Mouse (Mus musculus): ENCODE measurements around the gene Dync1li1.

The Dync1li1 gene

DNA sequence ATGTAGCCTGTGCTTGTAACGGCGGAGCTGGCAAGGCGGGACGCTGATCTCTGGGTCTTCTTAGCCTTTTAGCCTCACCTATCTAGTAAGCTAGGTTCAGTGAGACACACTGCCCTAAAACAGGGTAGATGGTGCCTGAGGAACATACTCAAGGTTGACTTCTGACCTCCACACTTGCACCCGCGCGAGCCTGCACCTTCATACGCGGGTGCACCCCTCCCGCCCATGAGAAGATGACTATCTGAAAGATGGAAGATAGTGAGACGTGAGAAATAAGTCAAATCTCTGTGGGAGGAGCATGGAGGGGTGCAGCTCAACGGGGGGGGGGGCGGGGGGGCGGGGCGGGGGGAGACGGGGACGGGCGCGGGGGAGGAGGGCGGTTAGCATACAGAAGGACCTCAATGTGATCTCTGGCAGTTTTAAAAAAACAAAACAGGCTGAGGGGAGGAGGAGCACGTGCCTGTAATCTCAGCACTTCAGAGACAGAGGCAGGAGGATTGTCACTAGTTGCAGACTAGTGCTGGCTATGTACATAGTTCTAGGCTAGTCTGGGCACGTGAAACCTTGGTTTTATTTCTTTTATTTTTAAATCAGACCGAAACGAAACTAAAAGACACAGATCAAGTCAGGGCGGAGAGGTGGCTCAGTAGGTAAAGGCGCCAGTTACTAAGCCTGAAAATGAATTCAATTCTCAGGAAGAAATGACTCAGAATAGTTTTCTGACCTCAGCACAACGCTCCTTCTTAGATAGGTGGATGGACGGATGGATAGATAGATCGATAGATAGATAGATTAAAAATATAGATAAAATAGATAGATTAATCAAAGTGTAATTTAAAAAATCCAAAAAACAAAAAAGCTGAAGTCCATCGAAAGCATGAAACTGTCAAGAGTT, 41.6 kb downstream of the Dync1li1 start:
- DNase-seq (ENCODE audit: low spot score): no peak

DNA sequence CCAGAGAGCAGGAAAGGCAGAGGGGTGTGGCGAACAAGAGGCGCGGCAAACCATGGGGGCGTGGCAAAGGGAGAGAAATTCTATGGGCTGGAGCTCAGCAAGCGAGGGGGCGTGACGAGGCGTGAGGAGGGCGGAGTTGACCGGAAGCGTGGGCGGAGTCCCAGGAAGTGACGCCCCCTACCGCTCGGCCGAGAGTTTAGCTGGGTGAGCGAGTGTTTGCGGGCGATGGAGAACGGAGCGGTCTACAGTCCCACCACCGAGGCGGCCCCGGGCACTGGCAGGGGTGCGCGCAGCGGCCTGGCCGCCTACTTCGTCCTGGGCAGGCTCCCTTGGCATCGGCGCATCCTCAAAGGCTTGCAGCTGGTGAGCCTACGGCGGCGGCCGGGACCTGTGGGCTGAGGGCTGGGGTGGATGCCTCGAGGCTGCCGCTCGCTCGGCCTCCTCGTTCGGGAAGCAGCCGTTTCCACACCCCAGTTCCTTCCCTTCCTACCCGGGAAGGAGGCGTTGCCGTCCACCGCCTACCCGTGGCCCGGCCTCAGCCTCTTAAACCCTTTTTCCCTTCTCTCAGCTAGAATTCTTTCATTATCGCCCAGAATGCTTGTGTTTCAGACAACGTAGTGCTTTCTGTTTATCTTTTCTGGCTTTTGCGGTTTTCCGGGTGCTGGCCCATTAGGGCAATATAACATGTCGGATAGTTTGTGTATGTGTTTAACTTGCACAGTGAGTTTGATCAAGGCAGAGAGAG, 42.6 kb downstream of the Dync1li1 start, which contains the start of gene Cmtm6:
Gene Cmtm6, plus strand, starts transcription at position 106 of the 745 bp plus-strand sequence.
- DNase-seq (ENCODE audit: low spot score): peak; percentile 95

DNA sequence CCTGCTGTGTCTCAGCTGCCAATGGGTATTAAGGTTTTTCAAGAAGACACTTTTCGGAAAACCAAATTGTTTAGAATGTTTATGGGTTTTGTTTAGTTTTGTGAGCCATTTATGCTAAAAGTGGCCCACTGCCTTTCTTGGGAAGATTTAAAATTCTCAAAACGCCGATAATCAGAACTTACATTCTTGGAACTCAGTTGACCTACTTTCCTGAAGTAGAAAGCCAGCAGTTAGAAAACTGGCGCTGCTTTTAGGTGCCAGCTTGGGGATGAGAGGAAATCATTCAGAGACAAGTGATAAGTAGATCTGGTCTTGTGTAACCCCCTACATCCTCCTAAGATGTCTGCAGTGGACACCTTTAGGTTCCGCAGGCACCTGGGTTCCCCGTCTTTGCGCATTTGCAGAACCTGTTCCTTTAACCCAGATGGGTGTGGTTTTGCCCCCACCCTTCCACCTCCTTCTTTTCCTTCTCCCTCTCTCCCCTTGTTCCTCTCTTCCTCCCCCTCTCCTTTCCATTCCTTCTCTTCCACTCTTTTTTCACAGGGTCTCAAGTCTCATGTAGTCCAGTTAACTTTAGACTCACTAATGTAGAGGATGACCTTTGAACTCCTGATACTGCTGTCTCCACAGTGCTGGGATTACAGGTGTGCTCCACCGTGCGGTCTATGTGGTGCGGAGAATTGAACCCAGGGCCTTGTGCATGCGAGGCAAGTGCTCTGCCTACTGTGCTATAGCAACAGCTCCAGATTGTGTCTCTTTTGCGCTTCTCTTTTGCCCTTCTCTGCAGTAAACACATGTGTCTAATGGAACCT, 43.5 kb downstream of the Dync1li1 start:
- no peak for DNase-seq (ENCODE audit: low spot score)

DNA sequence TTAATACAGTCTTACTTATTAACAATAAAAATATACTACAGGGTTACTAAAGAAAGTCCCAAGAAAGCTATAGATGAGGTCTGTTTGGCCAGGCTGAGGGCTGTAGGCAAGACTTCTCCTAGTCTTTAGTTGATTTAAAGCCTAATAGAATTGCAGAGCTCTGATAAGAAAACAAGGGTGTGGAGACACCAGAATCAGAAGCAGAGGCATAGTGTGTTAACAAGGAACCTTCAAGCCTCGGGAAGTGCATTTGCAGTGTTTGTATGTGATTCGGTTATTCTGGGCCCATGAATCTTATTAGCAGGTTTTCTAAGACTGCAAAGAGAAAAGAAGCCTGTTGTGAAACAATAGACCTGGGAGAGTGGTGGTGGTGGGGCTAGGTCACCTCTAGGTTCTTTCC, 44.6 kb downstream of the Dync1li1 start:
- DNase-seq (ENCODE audit: low spot score): no peak

DNA sequence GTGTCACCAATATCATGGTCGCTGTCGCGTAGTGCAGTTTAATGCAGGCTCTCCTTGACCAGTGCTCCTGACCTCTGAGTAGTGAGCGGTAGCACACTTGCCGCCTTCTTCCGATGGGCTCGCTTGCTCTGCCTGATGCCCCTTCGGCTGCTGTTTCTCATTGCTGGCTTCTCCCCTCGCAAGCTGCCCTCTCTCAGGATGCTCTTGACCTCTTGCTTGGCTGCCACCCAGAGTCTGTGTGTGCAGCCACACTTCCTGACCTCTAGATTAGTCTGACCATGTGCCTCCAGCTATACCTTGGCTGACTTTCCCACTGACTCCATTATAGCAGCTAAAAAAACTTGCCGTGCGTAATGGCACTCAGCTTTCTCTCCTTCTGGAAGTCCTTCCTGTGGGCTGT, 47.9 kb downstream of the Dync1li1 start:
- DNase-seq (ENCODE audit: low spot score): no peak

DNA sequence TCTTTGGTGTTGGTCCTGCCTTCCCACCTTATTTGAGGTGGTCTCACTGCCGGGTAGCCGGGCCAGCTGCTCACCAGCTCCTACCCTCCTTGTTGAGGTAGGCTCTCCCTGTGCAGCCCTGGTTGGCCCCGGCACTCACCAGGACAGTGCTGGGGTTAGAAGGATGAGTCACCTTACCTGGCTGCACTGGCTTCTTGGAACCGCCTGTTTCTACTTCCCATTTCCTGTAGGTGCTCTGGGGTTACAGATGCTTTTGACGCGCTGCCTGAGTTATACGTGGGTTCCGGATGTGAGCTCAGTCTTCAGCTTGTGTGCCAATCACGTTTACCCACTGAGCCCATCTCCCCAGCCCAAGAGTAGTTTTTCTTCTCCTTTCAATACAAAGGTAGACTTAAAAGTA, 51.7 kb downstream of the Dync1li1 start:
- DNase-seq (ENCODE audit: low spot score): no peak

DNA sequence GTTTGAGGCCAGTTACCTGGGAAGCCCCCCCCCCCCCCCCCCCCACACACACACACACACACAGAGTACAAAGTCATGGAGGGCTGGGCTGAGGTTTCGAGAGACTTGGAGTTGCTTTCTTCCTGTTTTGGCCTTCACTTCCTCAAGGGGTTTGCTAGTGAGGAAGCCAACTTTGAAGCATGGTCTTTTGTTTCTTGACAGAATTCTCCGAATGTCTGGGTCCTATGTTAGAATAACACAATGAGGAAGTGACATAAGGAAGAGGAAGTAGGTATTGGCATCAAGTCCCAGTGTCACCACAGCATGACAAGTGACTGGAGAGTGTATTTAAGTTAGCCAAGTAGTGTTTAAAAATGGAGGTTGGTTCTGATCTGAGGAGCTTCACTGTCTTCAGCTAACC, 54.1 kb downstream of the Dync1li1 start:
- no peak for DNase-seq (ENCODE audit: low spot score)

DNA sequence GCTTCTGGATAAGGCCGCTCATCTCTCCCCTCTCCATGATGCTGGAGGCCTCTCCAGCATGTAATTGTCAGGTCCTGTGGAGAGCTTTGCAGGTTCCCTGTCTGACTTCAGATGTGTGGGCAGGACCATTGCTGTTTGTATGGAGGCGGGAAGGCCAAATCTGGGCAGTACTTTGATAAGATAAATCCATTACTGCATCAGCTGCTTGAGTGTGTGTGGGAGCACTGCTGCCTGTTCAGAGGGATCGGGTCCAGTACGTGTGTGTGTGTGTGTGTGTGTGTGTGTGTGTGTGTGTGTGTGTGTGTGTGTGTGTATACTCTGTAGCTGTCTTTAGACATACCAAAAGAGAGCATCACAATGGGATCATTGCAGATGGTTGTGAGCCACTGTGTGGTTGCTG, 56.6 kb downstream of the Dync1li1 start:
- DNase-seq (ENCODE audit: low spot score): no peak

DNA sequence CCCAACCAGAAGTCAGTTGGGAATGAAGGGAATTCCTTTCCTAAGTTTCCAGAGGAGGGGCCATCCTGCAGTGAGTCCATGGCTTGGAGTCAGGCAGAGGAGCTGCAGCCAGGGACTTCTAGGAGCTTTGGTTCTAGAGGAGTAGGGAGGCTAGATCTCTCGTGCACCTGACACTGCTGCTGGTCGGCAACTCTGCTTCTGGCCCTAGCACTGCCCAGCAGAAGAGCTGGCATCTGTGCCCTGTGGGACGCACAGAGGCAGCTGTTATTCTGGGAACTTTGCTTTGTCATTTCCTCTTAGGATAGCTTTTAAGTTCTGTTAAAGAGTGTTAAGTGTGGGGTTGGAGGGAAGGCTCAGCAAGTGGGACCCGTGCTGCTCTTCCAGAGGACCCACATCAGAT, 57.1 kb downstream of the Dync1li1 start:
- no peak for DNase-seq (ENCODE audit: low spot score)

DNA sequence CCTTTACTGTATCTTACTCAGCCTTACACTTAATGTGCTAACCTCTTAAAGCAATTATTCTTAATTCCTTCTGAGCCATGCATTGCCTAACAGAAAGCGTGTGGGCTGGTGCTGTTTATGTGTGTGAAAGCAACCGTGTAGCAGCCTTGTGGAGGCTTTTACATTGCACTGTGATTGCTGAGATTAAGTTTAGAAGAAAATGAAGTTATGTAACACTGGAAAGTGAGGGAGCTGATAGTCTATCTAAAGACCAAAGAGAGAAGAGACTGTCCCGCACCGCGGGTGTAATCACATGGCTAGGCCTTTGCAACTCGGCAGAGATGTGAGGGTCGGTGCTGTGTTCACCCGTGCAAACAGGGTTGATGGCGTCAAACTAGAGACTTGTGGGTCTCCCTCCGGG, 58.4 kb downstream of the Dync1li1 start:
- DNase-seq (ENCODE audit: low spot score): no peak

DNA sequence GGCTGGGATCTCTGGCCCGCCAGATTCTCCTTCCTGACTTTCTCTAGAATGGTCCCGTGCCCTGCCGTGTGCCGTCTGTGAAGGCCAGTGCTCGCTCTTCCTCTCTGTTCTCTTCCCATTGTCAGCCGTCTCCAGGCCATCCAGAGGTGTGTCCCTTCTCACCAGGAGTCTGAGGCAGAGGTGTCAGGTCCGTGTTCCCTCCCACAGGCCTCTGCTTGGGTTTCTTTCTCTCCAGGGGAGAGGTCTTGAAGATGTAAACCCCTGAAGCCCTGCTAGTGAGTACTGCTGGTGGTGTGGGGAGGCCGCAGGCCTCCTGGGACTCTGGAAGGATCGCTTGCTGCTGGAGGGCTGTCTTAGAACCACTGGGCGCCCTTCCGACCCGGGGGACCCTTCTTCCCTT, 58.9 kb downstream of the Dync1li1 start:
- DNase-seq (ENCODE audit: low spot score): no peak

DNA sequence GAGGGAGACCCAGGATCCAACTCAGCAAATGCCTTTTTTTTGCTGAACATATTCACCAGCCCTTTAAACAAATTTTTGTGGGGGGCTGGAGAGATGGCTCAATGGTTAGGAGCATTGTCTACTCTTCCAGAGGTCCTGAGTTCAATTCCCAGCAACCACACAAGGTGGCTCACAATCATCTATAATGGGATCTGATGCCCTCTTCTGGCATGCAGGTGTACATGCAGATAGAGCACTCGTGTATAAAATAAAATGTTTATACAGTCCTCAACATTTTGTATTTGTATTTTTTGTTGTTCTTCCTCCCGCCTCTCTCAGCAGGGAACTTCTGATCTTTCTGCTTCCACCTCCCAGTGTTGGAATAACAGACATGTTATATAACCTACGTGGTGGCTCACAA, 63.0 kb downstream of the Dync1li1 start:
- DNase-seq (ENCODE audit: low spot score): no peak

DNA sequence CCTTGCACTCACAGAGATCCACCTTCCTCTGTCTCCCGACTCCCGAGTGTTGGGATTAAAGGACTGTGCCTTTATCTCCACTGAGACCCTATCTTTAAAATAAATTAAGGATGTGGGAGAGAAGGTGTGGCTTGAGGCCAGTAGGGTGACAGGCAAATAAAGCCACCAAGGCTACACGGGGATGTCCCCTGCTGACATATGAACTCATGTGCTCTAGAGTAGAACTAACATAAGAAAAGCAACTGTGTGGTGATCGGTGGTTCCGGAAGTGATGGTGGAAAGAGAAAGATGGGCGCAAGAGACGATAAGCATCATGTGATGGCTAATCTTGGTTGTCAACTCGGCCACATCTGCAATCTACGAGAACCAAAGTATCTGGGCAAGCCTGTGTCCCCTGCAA, 63.7 kb downstream of the Dync1li1 start:
- DNase-seq (ENCODE audit: low spot score): no peak

DNA sequence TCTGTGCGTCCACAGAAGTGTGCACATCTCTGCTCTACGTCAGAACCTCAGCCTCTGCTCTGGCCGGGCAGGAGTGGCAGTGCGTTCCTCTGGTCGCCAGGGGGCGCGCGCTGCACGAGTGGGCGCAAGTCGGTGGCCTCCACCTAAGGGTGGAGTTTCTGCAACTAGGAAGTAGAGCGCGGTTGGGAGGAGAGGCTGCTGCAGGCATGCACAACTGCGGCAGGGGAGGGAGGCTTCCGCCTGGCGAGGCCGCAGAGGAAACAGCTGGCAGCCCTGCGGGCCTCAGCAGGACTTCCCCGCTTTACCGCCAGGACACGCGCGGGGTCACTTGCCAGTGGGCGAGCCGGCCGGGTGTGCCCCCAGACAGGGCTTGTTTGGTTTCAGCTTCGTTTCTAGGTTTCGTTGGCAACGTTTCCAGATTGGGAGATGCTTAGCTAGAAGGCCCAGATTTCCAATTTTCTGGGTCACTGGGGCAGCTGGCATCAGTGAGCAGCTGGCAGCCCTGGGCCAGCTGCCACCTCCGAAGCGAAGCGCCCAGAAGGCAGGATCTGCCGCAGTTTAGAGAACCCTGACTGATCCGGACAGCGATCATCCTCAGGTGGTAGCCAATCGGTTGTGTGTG, 64.4 kb downstream of the Dync1li1 start:
- DNase-seq (ENCODE audit: low spot score): peak; percentile 85

DNA sequence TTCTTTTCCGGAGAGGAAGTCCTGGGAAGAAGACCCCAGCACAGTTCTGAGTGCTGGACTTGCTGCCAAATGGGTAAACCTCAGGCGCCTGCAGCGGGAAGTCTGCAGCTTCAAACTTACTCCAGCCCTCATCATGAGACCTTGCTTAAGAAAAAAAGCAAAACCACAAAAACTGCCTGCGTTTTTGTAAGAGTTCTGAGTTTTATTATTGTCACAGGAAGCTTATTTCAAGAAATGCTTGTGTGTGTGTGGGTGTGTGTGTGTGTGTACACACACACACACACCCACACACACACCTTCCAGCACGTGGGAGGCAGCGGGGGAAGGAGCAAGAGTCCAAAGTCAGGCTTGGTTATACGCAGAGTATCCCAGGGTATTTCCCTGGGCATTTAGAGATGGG, 69.7 kb downstream of the Dync1li1 start:
- DNase-seq (ENCODE audit: low spot score): no peak

DNA sequence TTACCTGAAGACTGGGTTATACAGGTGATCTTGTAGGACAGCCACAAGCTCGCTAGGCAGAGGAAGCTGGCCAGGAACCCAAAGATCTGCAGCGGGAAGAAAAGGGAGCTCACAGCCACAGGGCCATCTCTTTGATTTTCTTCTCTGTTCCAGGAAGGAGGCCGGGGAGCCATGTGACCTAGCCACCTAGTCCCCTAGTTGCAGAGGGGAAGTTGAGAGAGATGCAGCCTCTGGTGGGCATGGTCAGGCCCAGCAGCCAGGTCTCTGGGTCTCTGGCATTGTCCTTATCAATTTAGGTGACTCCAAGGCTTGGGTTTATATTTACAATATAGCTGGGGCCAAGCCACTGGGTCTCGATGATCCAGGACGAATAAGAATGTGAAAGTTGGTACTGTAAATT, 70.2 kb downstream of the Dync1li1 start:
- no peak for DNase-seq (ENCODE audit: low spot score)

DNA sequence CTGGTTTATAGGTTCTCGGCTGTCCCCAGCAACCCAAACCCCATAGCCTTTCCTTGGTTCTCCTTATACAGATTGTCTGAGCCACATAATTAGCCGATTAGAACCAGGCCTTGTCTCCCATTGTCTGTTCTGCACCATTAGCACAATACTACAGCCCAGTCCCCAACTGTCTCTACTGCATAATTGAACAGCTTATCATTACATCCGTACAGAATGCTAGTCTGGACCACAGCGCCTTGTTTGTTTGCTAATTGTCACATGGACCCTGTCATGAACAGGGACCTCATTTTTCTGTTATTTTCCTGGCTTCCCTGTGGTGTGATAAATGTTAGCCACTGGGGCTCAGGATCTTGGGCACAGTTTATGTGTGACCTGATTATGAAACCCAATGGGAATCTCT, 71.3 kb downstream of the Dync1li1 start:
- no peak for DNase-seq (ENCODE audit: low spot score)

DNA sequence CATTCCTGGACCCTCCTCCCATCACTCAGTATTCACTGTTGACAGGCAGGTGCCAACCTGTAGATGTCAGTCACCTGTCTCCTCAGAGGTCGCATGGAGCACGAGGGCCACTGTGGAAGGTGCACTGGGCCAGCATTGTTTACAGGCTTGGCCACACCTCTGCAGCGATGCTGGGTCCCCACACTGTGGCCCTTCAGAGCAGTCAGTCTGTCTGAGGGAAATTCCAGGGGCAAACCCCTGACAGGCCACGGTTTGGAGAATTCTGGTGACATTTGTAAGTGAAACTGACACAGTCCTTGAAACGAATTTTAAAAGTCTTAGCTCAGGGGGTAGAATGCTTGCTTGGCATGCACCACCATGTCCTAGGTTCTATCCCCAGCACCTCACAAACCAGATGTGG, 71.8 kb downstream of the Dync1li1 start:
- no peak for DNase-seq (ENCODE audit: low spot score)

DNA sequence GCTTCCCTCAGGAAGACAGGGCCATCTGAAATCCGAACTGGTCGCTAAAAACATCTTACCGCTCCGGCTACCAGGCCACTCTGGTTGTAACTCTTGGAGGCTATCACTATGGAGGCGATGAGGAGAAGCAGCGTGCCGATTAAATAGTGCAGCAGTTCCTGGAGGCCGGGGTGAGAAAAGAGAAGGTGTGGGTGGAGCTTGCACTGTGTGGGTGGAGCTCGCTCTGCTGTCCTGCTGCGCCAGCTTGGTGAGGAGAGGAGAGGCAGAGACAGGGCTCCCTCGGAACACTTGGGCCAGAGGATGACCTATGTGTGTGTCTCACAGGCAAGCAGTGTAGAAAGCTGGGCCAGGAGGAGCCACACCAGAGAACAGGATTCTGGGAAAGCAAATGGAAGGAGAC, 73.3 kb downstream of the Dync1li1 start:
- DNase-seq (ENCODE audit: low spot score): no peak

DNA sequence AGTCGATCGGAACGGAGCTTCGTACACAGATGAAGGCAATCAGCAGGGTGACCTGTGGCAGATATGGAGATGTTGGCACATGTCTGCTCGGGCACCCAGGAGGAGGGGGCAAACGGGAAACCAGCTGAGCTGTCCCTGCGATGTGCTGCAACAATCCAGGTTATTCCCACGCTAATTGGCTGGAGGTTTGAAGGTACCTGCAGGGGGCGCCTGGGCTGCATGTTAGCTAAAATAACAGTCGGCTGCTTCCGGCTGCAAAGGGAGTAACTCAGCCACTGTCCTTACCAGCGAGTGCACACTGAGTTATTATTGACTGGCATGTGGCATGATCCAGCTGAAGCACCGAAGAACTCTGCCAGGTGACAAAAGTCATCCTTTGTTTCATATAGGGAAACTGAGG, 74.8 kb downstream of the Dync1li1 start:
- DNase-seq (ENCODE audit: low spot score): no peak

DNA sequence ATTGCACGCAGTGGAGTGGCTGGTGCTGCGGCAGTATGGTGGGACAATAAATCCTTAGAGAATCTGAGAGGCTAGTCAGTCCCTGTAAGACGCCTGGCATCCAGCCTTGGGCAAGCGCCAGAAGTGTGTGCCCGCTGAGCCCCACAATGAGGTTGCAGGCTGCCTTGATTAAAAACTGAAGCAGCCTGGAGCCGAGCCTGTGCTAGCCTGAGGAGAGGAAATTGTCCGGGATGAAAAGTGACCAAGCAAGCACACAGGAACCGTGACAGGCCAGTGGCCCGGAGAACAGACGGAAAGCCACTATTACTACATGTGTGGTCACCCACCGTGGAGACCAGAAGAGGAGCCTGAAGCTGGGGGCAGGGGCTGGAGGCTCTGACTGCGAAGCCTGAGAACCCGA, 78.4 kb downstream of the Dync1li1 start:
- DNase-seq (ENCODE audit: low spot score): no peak

DNA sequence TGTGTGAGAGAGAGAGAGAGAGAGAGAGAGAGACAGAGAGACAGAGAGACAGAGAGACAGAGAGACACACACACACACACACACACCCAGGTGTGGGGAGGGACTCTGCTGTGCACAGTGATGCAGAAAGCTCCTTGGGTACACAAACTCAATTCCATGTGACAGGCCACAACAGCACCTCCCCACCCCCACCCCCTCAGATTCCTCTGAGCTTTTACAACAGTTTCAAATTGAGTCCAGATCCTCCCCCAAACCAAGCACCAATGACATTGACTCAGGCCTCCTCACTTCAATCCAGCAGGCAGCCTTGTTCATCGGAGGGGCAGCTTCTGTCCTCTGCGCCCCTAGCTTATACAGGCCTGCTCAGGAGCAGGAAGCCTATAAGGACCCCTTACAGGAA, 78.9 kb downstream of the Dync1li1 start:
- no peak for DNase-seq (ENCODE audit: low spot score)

Measured in urinary bladder, postnatal 10 days (tissue).